Comparison of ENCODE assay signal across 14 mouse cellular contexts in the genomic region with DNA sequence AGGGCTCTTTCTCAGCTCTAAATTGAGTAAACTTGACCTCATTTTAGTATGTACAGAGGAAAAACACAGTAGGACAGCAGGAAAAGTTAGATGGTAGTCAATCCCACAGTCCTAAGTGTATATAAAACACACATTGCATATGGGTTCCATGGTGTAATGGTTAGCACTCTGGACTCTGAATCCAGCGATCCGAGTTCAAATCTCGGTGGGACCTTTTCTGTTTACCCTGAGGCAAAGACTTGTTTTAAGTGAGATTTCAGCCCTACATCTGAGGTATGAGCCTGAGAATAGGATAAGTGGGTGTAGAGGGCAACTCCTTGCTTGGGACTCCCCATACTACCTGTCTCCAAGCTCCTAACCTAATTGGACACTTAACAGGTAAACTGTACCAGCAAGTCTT. TPM values are rescaled to one million over a fixed set of nuclear protein-coding genes. Genes with fewer than 3 reads are reported as not detected.
DNase-seq lines count a peak whose midpoint lies in the region; ATAC-seq lines count a peak whose summit lies in the region.
"Had no signal": no experiment of that assay in that cellular context is flagged by ENCODE, and none has a peak within 500 bp of the region (broad histone marks: within the 10 kb centered on the region; RNA-seq: fewer than 3 reads in every experiment).

No protein-coding gene starts in this region.

- WGBS in liver, embryonic 12.5 days (ENCODE audit: insufficient replicate concordance): 19% methylated on average over 3 of the region's 3 CpGs

- peak; percentile 33 for DNase-seq in testis, postnatal 10 days (ENCODE audit: low spot score)
- DNase-seq in testis, postnatal 14 days (ENCODE audit: low spot score): no peak
- DNase-seq in ZHBTc4 (ENCODE audit: low read depth, low spot score): peak; percentile 67
- no peak for DNase-seq in right cerebral cortex, postnatal 10 days (ENCODE audit: low spot score in 2 of 2)
- no peak for DNase-seq in urinary bladder, postnatal 4 days (ENCODE audit: low spot score in 2 of 2)
- DNase-seq in frontal cortex, postnatal 36 days (ENCODE audit: low spot score in 2 of 2): no peak
- DNase-seq: heart, adult 18-20 months; layer of hippocampus, adult 9-11 months; thymus, postnatal 36 days had no signal

- no peak overlapping the region for H3K27ac ChIP-seq in liver, embryonic 12.5 days
- H3K27ac ChIP-seq: kidney, postnatal 0 days; limb, embryonic 10.5 days had no signal

- no peak overlapping the region for H3K9ac ChIP-seq in liver, embryonic 12.5 days

- H3K4me2 ChIP-seq in liver, embryonic 12.5 days: no peak overlapping the region

- ATAC-seq in liver, embryonic 12.5 days: peak; percentile 83
- ATAC-seq: midbrain, embryonic 16.5 days had no signal

- peaks cover 51% of the 10 kb centered on the region for H3K27me3 ChIP-seq in liver, embryonic 12.5 days (replicated peaks)

- H3K4me3 ChIP-seq in liver, embryonic 12.5 days: no peak overlapping the region
- H3K4me3 ChIP-seq: limb, embryonic 10.5 days had no signal

- H3K36me3 ChIP-seq in liver, embryonic 12.5 days: no peaks in the 10 kb centered on the region
- H3K36me3 ChIP-seq: limb, embryonic 10.5 days had no signal

- H3K9me3 ChIP-seq in liver, embryonic 12.5 days (replicated peaks): no peaks in the 10 kb centered on the region
- H3K9me3 ChIP-seq: limb, embryonic 10.5 days had no signal

- H3K4me1 ChIP-seq in liver, embryonic 12.5 days: peaks cover 16% of the 10 kb centered on the region

RNA-seq across cellular contexts. Expression of a gene that starts 27.1 kb away (rescaled TPM):
- not detected in 2 replicates for polyA plus RNA-seq in liver, embryonic 12.5 days (2016; fragmentation: Nextera tagmentation; extraction: Ambion mirVana)
- polyA plus RNA-seq: midbrain, embryonic 16.5 days; neural tube, embryonic 14.5 days had no signal

RNA-seq across cellular contexts. Expression of a gene that starts 45.7 kb away (rescaled TPM):
- 0.68 and 0.98 TPM in 2 replicates for polyA plus RNA-seq in liver, embryonic 12.5 days (2016; fragmentation: Nextera tagmentation; extraction: Ambion mirVana)

Comparison
In these comparisons a context has a peak if more than half of its experiments do, and no peak if none do; other contexts are left out.
1. DNase-seq: peak in testis, postnatal 10 days (single experiment) and ZHBTc4 (single experiment); none in testis, postnatal 14 days (single experiment), right cerebral cortex, postnatal 10 days (0 of 2), urinary bladder, postnatal 4 days (0 of 2) and frontal cortex, postnatal 36 days (0 of 2).